Mouse (Mus musculus) hindbrain, embryonic 12.5 days (tissue): Measurements from ENCODE around the gene Prdm15. TPM values are rescaled to one million over a fixed set of nuclear protein-coding genes. Genes with fewer than 3 reads are reported as not detected.
A peak's percentile ranks its signal among the peaks of the same experiment; 100 is the strongest.

Experiments used
- ATAC-seq: fragments of 200-750 bp; cut with Nextera tagmentation; 2 replicates; pipeline ENCODE4 v1.8.0; 2017; ENCODE audit warnings: moderate TSS enrichment; ENCODE audit not compliant: low FRiP score
- H3K27ac ChIP-seq: fragments of 300-500 bp; sonication (generic); 2 replicates; pipeline ENCODE4 v1.5.1; 2016; ENCODE audit warnings: mild to moderate bottlenecking
- H3K27me3 ChIP-seq: fragments of 300-500 bp; sonication (generic); 2 replicates; pipeline ENCODE4 v1.6.1; 2016; ENCODE audit warnings: mild to moderate bottlenecking
- H3K36me3 ChIP-seq: fragments of 300-500 bp; sonication (generic); 2 replicates; pipeline ENCODE4 v1.6.1; 2016; ENCODE audit warnings: mild to moderate bottlenecking
- H3K4me1 ChIP-seq: fragments of 300-500 bp; sonication (generic); 2 replicates; pipeline ENCODE4 v1.6.1; 2016
- H3K4me2 ChIP-seq: fragments of 300-500 bp; sonication (generic); replicated peaks from 2 replicates; pipeline ENCODE4 v1.6.1; 2016; ENCODE audit warnings: mild to moderate bottlenecking
- H3K4me3 ChIP-seq: fragments of 300-500 bp; sonication (generic); 2 replicates; pipeline ENCODE4 v1.5.1; 2016; ENCODE audit warnings: mild to moderate bottlenecking
- H3K9ac ChIP-seq: fragments of 300-500 bp; sonication (generic); 2 replicates; pipeline ENCODE4 v1.6.1; 2016; ENCODE audit warnings: mild to moderate bottlenecking, moderate library complexity
- H3K9me3 ChIP-seq: fragments of 300-500 bp; sonication (generic); replicated peaks from 2 replicates; pipeline ENCODE4 v1.6.1; 2016; ENCODE audit warnings: mild to moderate bottlenecking
- WGBS: fragments of 180-500 bp; shearing (Covaris S2); methylation state at CpG from one replicate; pipeline ENCODE4 v1.1.7; 2016; 5-methylcytosine and 5-hydroxymethylcytosine counted together
- polyA plus RNA-seq: library from polyadenylated mRNA; unstranded; fragments of >200 nt; fragmentation: Nextera tagmentation; extraction: Ambion mirVana; gene quantifications from 2 replicates; pipeline ENCODE4 v1.2.1, GENCODE M21; 2016

The Prdm15 gene
- polyA plus RNA-seq, 1 experiment from 2014 or later: 15.3 TPM

DNA sequence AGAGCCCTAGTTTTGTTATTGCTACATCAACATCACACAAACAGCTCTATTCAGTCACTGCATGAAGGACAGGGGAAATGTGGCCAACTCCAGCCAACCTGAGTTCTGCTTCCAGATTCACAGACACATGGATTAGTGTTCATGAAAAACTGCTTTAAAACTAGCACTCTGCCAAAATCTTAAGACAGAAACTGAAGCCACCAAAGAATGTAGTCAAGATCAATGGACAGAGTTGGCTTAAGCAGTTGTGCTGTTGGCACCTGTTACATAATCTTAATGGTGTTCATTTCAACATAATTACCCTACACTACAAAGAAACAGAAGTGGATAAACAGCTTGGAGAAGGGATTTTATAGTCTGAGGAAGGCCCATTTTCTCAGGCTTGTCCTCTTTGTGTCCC is 4.4 kb upstream of the Prdm15 start:
- H3K9me3 ChIP-seq: no peaks in the 10 kb centered on the region
- ATAC-seq: no peak
- H3K36me3 ChIP-seq: peaks cover 5% of the 10 kb centered on the region; the same call in 1 of the 2 replicates
- peaks cover 8% of the 10 kb centered on the region for H3K4me1 ChIP-seq
- H3K27me3 ChIP-seq: no peaks in the 10 kb centered on the region
- H3K9ac ChIP-seq: no peak overlapping the region
- no peak overlapping the region for H3K4me3 ChIP-seq
- H3K4me2 ChIP-seq: no peak overlapping the region
- no peak overlapping the region for H3K27ac ChIP-seq

DNA sequence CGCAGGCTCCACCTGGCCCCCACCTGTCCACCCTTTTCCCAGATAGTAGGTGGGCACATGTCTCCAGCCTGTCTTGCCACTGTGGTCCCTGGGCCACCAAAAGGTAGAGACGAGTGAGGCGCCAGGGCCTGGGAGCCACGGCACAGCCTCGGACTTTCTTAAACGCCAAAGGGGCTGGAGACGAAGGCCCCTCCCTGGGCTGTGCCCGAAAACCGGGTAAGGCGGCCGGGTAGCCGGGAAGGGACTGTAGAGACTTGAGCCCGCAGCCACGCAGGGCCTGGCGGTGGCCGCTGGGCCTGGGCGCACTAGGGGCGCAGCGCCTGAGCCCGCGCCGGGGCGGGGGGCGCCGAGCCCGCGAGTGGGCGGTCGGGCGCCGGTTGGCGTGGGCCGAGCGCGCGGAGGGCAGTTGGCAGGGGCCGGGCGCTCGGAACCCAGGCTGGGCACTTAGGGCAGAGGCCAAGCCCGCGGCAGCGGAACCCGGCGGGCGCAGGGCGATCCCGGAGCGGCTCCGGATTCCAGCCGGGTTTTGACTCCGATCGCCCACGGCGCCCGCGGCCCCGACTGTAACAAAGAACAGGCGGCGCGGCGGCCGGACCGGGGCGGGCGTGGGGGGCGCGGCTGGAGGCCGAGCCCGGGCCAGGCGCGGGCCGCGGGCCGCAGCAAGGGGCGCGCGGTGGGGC is 449 bp downstream of the Prdm15 start:
- Histone ChIP-seq H3K36me3 (peaks cover 5% of the 10 kb centered on the region; the same call in 1 of the 2 replicates), H3K4me3 (peak overlapping the region; percentile 94), H3K9me3 (no peaks in the 10 kb centered on the region), H3K27ac (peak overlapping the region; percentile 98), H3K4me1 (peaks cover 25% of the 10 kb centered on the region), H3K27me3 (no peaks in the 10 kb centered on the region), H3K4me2 (peak overlapping the region; percentile 80), H3K9ac (peak overlapping the region; percentile 97)
- WGBS: under 1% methylated on average over 71 of the region's 77 CpGs
- peak; percentile 93 for ATAC-seq

DNA sequence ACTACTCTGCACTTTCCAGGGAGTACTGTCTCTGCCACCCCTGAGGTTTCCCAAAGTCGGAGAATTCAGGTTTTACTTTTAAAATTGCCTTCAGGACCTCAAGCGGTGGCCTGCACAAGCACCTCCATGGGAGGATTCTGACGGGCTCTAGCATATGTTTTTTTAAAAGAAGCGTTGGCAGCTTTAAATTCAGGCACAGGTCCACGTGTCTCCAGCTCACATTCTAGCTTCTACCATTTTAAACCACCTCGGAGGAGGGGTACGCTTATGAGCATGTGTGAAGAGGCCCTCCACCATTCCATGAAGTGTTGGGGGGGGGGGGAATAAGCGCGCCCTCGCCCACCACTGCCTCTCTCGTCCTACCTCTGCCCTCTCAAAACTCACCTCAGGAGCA is 986 bp downstream of the Prdm15 start:
- Histone ChIP-seq H3K36me3 (peaks cover 10% of the 10 kb centered on the region), H3K4me1 (peaks cover 25% of the 10 kb centered on the region), H3K9ac (peak overlapping the region; percentile 97), H3K27ac (peak overlapping the region; percentile 98), H3K27me3 (no peaks in the 10 kb centered on the region), H3K9me3 (no peaks in the 10 kb centered on the region), H3K4me2 (peak overlapping the region; percentile 80), H3K4me3 (peak overlapping the region; percentile 94)
- 2% methylated on average over 10 of the region's 11 CpGs for WGBS
- ATAC-seq: peak; percentile 54

DNA sequence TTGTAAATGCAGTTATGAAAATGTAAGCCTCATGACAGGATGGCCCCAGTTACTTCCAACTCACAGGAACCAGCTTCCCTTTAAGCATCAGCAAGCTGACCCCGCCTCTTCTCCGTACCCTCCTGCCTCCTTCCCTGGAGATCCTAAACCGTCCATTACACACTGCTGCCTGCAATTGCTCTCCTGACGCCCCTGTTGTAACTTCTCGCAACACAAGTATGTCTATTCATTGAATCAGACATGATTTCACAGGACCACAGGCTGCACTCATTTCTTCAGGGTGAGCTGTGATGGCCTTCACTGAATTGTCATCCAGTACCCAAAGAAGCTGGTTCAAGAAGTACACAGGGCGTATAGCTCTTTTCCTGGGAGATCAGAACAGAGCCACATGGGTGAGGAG is 2.8 kb downstream of the Prdm15 start:
- no peaks in the 10 kb centered on the region for H3K9me3 ChIP-seq
- H3K4me1 ChIP-seq: peaks cover 25% of the 10 kb centered on the region
- peaks cover 12% of the 10 kb centered on the region for H3K36me3 ChIP-seq
- H3K4me3 ChIP-seq: no peak overlapping the region
- 82% methylated on average over 6 of the region's 6 CpGs for WGBS
- no peak for ATAC-seq
- H3K4me2 ChIP-seq: no peak overlapping the region
- no peak overlapping the region for H3K9ac ChIP-seq
- H3K27ac ChIP-seq: no peak overlapping the region
- no peaks in the 10 kb centered on the region for H3K27me3 ChIP-seq

DNA sequence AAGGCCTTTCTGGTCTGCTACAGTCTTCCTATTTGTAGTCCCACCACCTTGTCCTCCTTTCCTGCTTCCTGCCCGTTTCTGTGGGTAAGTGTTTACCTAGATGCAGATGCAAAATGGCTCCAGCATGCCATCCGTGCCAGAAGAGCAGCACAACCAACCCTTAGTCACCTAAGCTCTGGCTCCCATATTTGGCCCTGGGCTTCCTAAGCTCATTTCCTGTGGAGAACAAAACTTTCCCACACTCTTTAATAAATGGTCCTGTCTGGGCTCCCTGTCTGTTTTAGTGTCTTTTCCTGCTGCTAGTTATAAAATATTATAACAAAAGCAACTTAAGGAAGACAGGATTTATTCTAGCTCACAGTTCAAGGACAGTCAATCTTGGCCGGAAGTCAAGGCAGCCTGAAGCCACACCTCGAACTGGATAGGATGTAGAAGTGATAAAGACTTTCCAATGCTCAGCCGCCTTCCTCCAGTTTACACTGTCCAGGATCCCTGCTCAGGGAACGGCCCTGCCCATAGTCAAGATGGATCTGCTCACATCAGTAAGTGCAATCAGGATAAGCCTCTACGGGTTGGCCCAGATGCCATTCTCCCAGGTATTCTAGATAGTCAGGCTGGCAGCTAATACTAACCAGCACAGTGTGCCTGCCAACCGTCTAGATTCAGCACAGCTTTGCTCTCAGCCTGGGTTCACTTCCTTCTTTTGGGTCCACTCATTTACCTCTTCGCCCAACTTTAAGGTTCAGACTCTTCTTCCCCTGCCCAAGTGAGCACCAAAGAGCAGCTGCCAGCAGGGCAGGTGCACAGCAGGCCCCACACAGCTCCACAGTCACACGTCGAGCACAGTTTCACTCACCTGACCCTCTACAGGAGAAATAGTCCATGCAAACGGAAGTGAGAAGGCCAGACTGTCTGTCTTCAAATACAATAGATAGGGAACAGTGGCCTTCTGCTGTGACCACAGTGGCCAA is 6.4 kb downstream of the Prdm15 start:
- no peaks in the 10 kb centered on the region for H3K9me3 ChIP-seq
- no peak overlapping the region for H3K4me2 ChIP-seq
- no peak overlapping the region for H3K27ac ChIP-seq
- no peak for ATAC-seq
- no peak overlapping the region for H3K4me3 ChIP-seq
- H3K27me3 ChIP-seq: no peaks in the 10 kb centered on the region
- H3K4me1 ChIP-seq: peaks cover 15% of the 10 kb centered on the region
- 88% methylated on average over 12 of the region's 12 CpGs for WGBS
- H3K36me3 ChIP-seq: peaks cover 12% of the 10 kb centered on the region
- H3K9ac ChIP-seq: no peak overlapping the region

DNA sequence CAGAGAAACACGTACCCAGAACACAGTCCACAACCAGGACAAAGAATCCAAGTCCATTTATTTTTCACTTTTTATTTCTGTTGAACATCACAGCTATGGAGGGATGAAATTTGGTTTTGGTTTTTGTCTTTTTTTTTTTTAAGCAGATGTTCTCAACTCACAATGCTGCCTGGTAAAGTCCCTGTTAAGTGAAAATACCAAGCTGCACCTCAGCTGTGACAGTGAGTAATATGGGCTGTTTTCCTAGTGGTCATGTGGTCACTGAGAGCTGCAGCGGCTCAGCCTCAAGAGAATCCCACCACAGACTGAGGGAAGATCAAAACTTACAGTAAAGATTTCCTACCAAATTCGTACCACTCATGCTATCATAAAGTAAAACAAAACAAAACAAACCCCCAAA is 19.5 kb downstream of the Prdm15 start:
- Histone ChIP-seq H3K4me3 (no peak overlapping the region), H3K36me3 (peaks cover 95% of the 10 kb centered on the region), H3K4me1 (no peaks in the 10 kb centered on the region), H3K4me2 (no peak overlapping the region), H3K27me3 (no peaks in the 10 kb centered on the region), H3K9ac (no peak overlapping the region), H3K27ac (no peak overlapping the region), H3K9me3 (no peaks in the 10 kb centered on the region)
- ATAC-seq: no peak
- WGBS: 91% methylated on average over 3 of the region's 3 CpGs

DNA sequence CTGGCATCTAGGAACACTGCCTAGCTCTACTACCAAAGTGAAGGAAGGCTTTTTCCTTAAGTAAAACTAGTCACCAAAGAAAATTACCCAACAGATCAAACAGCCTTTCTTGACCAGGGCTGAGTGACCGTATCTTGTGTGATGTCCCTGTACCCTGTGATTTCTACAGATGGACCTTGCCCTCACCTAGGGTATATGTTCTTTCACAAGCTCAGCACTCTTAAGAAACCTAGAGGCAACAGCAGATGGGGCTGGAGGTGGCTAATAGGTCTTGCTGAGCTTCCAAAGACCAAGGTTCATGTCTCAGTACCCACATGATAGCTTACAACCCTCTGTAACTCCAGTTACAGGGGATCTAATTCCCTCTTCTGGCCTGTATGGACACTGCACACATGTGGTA is 23.4 kb downstream of the Prdm15 start:
- Histone ChIP-seq H3K4me3 (no peak overlapping the region), H3K27me3 (no peaks in the 10 kb centered on the region), H3K9ac (no peak overlapping the region), H3K4me2 (no peak overlapping the region), H3K36me3 (peaks cover 72% of the 10 kb centered on the region), H3K27ac (no peak overlapping the region), H3K4me1 (no peaks in the 10 kb centered on the region), H3K9me3 (no peaks in the 10 kb centered on the region)
- WGBS: 94% methylated on average over 1 of the region's 1 CpGs
- no peak for ATAC-seq

DNA sequence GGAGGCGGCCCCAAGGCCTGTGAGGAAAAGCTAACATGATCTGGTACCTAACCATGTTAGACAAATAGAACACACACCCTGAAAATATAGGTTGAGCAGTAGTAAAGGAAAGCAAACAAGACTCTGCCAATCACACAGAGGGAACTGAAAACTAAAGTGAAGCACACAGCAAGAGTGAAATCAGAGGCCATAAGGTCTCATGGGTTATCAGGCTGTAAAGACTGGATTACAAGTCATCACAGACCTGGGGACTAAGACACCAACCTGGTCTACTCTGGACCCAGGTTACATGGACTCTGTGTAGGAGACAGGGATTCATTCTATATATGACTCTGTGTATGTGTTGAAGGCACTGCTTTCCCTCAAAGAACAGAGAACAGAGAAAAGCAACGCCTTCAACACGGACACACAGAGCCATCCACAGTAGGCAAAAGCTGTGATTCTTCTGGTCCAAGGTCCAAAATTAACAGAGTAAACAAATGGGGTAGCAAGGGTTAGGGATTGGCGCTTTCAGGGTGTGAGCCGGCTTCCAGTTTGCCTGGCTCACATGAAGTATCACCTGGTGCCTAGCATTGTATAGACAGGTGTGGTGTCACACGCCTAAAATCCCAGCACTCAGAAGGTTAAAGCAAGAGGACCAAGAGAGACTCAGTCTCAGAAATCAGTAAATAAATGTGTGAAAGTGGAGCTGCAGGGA is 28.2 kb downstream of the Prdm15 start:
- H3K27ac ChIP-seq: no peak overlapping the region
- ATAC-seq: no peak
- no peak overlapping the region for H3K4me3 ChIP-seq
- WGBS: 95% methylated on average over 6 of the region's 6 CpGs
- no peak overlapping the region for H3K4me2 ChIP-seq
- peaks cover 67% of the 10 kb centered on the region for H3K36me3 ChIP-seq
- H3K9ac ChIP-seq: no peak overlapping the region
- H3K4me1 ChIP-seq: no peaks in the 10 kb centered on the region
- no peaks in the 10 kb centered on the region for H3K9me3 ChIP-seq
- H3K27me3 ChIP-seq: no peaks in the 10 kb centered on the region

DNA sequence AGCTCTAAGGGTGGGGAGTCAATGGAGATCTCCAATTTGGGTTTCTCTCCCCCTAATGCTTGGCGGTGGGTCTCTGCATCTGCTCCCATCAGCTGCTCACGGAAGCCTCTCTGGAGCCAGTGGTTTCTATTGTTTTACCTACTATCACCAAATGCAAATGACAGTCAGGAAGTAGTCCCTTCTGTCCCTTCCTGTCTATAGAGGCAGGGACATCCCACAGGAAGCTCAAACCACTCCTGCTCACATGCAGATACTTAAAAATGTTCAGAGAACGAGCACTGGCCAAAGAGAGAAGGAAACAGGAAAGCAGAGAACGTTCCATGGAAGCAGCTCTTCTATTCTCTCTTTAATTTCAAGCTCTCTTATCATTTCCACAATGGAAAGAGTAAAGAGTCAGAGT is 32.1 kb downstream of the Prdm15 start:
- Histone ChIP-seq H3K27me3 (no peaks in the 10 kb centered on the region), H3K9ac (no peak overlapping the region), H3K4me3 (no peak overlapping the region), H3K4me1 (no peaks in the 10 kb centered on the region), H3K27ac (no peak overlapping the region), H3K36me3 (peaks cover 85% of the 10 kb centered on the region), H3K4me2 (no peak overlapping the region), H3K9me3 (no peaks in the 10 kb centered on the region)
- no peak for ATAC-seq
- 96% methylated on average over 4 of the region's 4 CpGs for WGBS

DNA sequence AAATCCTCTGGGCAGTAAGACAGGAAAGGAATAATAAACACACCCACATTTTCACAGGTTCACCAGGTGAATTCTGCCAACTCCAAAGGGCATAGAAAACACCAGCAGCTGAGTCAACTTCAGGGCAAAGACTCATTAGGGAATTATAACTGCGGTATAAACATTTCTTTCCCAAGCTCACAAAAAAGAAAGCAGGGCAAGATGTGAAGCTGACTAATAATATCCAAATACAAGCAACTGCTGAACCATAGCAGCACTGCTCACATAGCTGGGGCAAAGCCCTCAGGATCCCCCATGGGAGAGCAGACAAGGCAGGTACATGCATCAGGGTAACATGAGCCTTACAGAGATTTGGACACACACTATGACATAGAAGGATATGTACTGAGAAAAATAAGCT is 34.2 kb downstream of the Prdm15 start:
- no peaks in the 10 kb centered on the region for H3K9me3 ChIP-seq
- no peak overlapping the region for H3K4me3 ChIP-seq
- ATAC-seq: no peak
- no peak overlapping the region for H3K27ac ChIP-seq
- H3K36me3 ChIP-seq: peaks cover 91% of the 10 kb centered on the region
- WGBS: 92% methylated on average over 1 of the region's 1 CpGs
- no peak overlapping the region for H3K9ac ChIP-seq
- no peaks in the 10 kb centered on the region for H3K27me3 ChIP-seq
- H3K4me2 ChIP-seq: no peak overlapping the region
- H3K4me1 ChIP-seq: no peaks in the 10 kb centered on the region

DNA sequence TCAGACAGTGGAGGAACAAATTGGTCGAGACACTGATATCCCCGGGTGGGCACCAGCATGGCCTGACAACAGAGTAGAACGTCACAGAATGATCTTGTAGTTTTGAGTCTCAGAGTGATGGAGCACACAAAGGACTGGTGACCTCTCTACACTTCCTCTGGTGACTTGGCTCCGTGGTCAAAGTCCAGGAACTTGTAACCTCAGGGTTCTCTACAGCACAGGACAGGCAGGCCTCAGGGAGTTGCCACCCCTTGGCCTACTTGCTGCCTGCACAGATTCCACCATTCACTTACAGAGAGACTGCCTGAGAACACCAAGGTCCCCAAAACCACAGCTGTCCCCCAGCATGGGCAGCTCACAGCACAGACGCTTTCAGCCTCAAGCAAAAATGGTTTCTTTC is 36.4 kb downstream of the Prdm15 start:
- no peaks in the 10 kb centered on the region for H3K9me3 ChIP-seq
- no peak overlapping the region for H3K4me3 ChIP-seq
- H3K36me3 ChIP-seq: peaks cover 95% of the 10 kb centered on the region
- no peak overlapping the region for H3K4me2 ChIP-seq
- no peak for ATAC-seq
- H3K4me1 ChIP-seq: no peaks in the 10 kb centered on the region
- H3K27me3 ChIP-seq: no peaks in the 10 kb centered on the region
- H3K9ac ChIP-seq: no peak overlapping the region
- H3K27ac ChIP-seq: no peak overlapping the region
- 86% methylated on average over 5 of the region's 5 CpGs for WGBS

DNA sequence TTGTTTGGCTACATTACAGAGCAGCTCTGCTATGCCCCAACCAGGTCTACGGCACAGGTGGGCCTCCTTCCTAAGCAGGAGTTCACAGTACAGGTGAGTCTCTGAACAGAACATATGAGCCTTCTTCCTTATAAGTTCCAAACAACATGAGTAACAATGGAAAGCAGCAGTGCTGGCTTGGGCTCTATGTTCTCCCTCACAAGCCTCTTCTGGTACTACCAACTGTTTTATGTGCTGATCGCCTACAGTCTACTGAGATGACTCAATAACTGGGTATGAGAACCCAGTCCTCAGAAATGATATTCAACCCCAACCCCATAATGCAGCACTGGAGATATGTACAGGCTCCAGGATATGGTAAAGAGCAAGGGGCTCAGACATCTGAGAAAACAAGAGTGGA is 37.6 kb downstream of the Prdm15 start:
- WGBS: 96% methylated on average over 2 of the region's 2 CpGs
- Histone ChIP-seq H3K4me2 (no peak overlapping the region), H3K27me3 (no peaks in the 10 kb centered on the region), H3K9ac (no peak overlapping the region), H3K9me3 (no peaks in the 10 kb centered on the region), H3K36me3 (peaks cover 95% of the 10 kb centered on the region), H3K4me1 (no peaks in the 10 kb centered on the region), H3K4me3 (no peak overlapping the region), H3K27ac (no peak overlapping the region)
- ATAC-seq: no peak
